Mouse (Mus musculus): ENCODE measurements around the gene Akt3. TPM values are rescaled to one million over a fixed set of nuclear protein-coding genes. Genes with fewer than 3 reads are reported as not detected.

The Akt3 gene
- polyA plus RNA-seq, 1 experiment from 2014 or later = 4.0 TPM

DNA sequence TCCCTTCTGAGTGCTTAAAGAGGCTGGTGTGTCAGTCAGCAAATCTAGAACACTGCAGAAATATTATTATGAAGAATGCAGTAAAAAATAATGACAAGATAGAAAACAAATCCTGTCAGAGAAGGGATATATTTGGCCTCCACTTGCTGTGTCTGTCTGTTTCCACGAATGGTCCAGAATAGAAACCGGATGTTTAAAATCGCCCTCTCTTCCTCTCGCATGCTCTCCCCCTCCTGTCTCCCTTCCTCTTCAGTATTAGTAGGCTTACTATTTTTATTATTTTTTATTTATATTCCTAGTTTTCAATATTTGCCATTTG, 286.6 kb downstream of the Akt3 start:
- TF ChIP-seq CTCF (IDR thresholded peaks at IDR 0.05) = no peak
- no peak for TF ChIP-seq EP300 (IDR thresholded peaks at IDR 0.05)
- no peak overlapping the region for H3K9ac ChIP-seq (replicated peaks; ENCODE audit: low read depth)
- H3K4me2 ChIP-seq (replicated peaks; ENCODE audit: low read depth, low read length) = no peak overlapping the region
- H3K4me3 ChIP-seq (ENCODE audit: low read depth, low read length) = no peak overlapping the region
- no peaks in the 10 kb centered on the region for H3K4me1 ChIP-seq (ENCODE audit: insufficient read depth, low read depth, low read length)
- no peak for ATAC-seq
- H3K27me3 ChIP-seq (replicated peaks; ENCODE audit: insufficient read depth, low read length) = no peaks in the 10 kb centered on the region
- WGBS = 60% methylated on average over 4 of the region's 4 CpGs
- no peaks in the 10 kb centered on the region for H3K36me3 ChIP-seq (ENCODE audit: insufficient read depth, low read length)
- H3K9me3 ChIP-seq (ENCODE audit: low read length) = no peaks in the 10 kb centered on the region
- DNase-seq (ENCODE audit: low spot score) = no peak
- H3K27ac ChIP-seq (ENCODE audit: low read length) = peak overlapping the region; percentile 71

DNA sequence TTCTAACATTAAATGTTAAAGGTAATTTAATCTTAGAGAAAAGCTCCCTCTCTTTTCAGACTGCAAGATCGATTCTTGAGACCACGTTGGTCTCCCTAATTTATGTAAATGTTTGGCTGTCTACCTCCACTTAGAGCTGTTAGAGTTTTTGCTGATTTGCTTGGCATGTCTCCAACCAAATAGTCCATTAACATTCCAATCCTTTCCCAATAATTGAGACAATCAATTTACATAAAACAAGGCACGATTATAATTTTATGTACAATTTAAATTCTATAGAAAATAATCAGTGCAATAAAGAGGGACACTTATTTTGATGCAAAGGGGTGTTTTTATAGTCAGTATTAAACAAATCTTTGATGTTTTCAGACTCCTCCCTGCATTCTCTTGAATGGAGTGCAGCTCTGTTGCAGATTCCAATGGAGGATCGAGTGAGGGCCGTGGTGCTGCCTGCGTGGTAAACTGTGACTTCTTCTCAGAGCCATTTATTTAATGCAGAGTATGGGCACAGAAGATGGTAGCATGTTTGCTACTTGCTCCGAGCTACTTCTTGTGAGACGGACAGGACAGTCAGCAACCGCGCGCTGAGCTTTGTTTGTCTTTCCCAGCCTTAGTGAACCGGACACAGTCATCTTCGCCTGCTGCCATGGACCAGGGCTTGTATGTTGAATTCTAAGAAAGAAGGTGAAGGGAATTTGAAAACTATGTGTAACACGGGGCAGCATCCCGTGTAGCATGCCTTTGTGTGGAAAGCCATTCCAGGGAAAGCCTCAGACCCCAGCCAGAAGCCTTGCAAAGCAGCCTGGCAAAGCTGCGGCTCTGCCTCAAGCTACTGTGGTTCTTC, 287.1 kb downstream of the Akt3 start:
- H3K36me3 ChIP-seq (ENCODE audit: insufficient read depth, low read length) = no peaks in the 10 kb centered on the region
- no peaks in the 10 kb centered on the region for H3K9me3 ChIP-seq (ENCODE audit: low read length)
- no peak for ATAC-seq
- no peaks in the 10 kb centered on the region for H3K4me1 ChIP-seq (ENCODE audit: insufficient read depth, low read depth, low read length)
- DNase-seq (ENCODE audit: low spot score) = no peak
- 50% methylated on average over 16 of the region's 16 CpGs for WGBS
- H3K4me3 ChIP-seq (ENCODE audit: low read depth, low read length) = no peak overlapping the region
- no peak for TF ChIP-seq EP300 (IDR thresholded peaks at IDR 0.05)
- no peak for TF ChIP-seq CTCF (IDR thresholded peaks at IDR 0.05)
- H3K27me3 ChIP-seq (replicated peaks; ENCODE audit: insufficient read depth, low read length) = no peaks in the 10 kb centered on the region
- no peak overlapping the region for H3K9ac ChIP-seq (replicated peaks; ENCODE audit: low read depth)
- H3K27ac ChIP-seq (ENCODE audit: low read length) = peak overlapping the region; percentile 71
- H3K4me2 ChIP-seq (replicated peaks; ENCODE audit: low read depth, low read length) = no peak overlapping the region

Other genes with a start within 250 kb of the Akt3 start
- gene Zbtb18, start 184.1 kb upstream of the Akt3 start, polyA plus RNA-seq (2015; fragmentation: Nextera tagmentation; extraction: Ambion mirVana) = 2.0 and 3.0 TPM in 2 replicates